Mouse (Mus musculus) forebrain, embryonic 11.5 days (tissue): ENCODE results near the gene Klf1. TPM values are rescaled to one million over a fixed set of nuclear protein-coding genes. Genes with fewer than 3 reads are reported as not detected.

Experiments used
- ATAC-seq: fragments of 200-750 bp; cut with Nextera tagmentation; replicated peaks from 2 replicates; pipeline ENCODE4 v1.8.0; 2017; ENCODE audit warnings: moderate TSS enrichment; ENCODE audit not compliant: low FRiP score
- DNase-seq: peaks from one replicate; pipeline ENCODE4 v3.0.0-alpha.2; 2017; ENCODE audit warnings: low spot score
- H3K27ac ChIP-seq: fragments of 300-500 bp; sonication (generic); 2 replicates; pipeline ENCODE4 v1.5.1; 2014; ENCODE audit warnings: low read depth, low read length
- H3K27me3 ChIP-seq: fragments of 300-500 bp; sonication (generic); 2 replicates; pipeline ENCODE4 v1.6.1; 2014; ENCODE audit warnings: mild to moderate bottlenecking, low read length, mixed read lengths; ENCODE audit not compliant: control insufficient read depth, insufficient read depth
- H3K36me3 ChIP-seq: fragments of 300-500 bp; sonication (generic); 2 replicates; pipeline ENCODE4 v1.6.1; 2014; ENCODE audit warnings: mild to moderate bottlenecking, low read length, moderate library complexity, mixed read lengths; ENCODE audit not compliant: control insufficient read depth, insufficient read depth
- H3K4me1 ChIP-seq: fragments of 300-500 bp; sonication (generic); replicated peaks from 2 replicates; pipeline ENCODE4 v1.6.1; 2014; ENCODE audit warnings: low read length, mixed read lengths; ENCODE audit not compliant: control insufficient read depth, insufficient read depth
- H3K4me2 ChIP-seq: fragments of 300-500 bp; sonication (generic); 2 replicates; pipeline ENCODE4 v1.6.1; 2014; ENCODE audit warnings: low read depth, mild to moderate bottlenecking, low read length, moderate library complexity, mixed read lengths; ENCODE audit not compliant: severe bottlenecking
- H3K4me3 ChIP-seq: fragments of 300-500 bp; sonication (generic); 2 replicates; pipeline ENCODE4 v1.5.1; 2014; ENCODE audit warnings: low read depth, low read length
- H3K9ac ChIP-seq: fragments of 300-500 bp; sonication (generic); 2 replicates; pipeline ENCODE4 v1.6.1; 2014; ENCODE audit warnings: low read length
- H3K9me3 ChIP-seq: fragments of 300-500 bp; sonication (generic); 2 replicates; pipeline ENCODE4 v1.6.1; 2016; ENCODE audit warnings: low read length, mixed read lengths; ENCODE audit not compliant: control insufficient read depth
- WGBS: fragments of 180-500 bp; shearing (Covaris S2); extraction: QIAGEN DNeasy Blood & Tissue Kit; methylation state at CpG from one replicate; pipeline ENCODE4 v1.1.7; 2014; 5-methylcytosine and 5-hydroxymethylcytosine counted together
- polyA plus RNA-seq: library from polyadenylated mRNA; unstranded; fragments of >200 nt; fragmentation: Nextera tagmentation; extraction: Ambion mirVana; gene quantifications from 2 replicates; pipeline ENCODE4 v1.2.1, GENCODE M21; 2014

Klf1 gene
- polyA plus RNA-seq, 1 experiment from 2014 or later: 17.5 TPM

DNA sequence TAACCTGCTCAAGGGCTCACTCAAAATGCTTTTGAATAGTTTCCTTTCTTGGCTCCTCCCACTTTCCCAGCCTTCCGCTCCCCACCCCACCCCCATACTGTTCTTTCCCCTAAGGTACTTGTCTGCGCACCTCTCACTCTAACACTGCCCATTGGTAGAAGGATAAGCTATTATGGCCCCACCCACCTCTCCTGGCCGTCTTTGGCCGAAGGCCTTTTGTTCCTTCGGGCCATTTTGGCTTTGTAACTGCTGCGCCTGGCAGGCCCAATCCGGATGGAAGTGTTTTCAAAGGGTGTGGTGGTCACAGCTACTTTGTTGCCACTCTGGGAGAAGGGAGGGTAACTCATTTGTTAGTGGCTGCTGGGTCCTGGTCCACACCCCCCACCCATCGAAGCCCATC lies 13.5 kb downstream of the Klf1 start:
- Histone ChIP-seq H3K4me3 (no peak overlapping the region), H3K4me2 (no peak overlapping the region), H3K9me3 (no peaks in the 10 kb centered on the region; the same call in 1 of the 2 replicates), H3K27me3 (peaks cover 28% of the 10 kb centered on the region), H3K4me1 (peaks cover 7% of the 10 kb centered on the region), H3K36me3 (no peaks in the 10 kb centered on the region), H3K27ac (no peak overlapping the region), H3K9ac (no peak overlapping the region)
- DNase-seq: no peak
- 82% methylated on average over 8 of the region's 8 CpGs for WGBS
- no peak for ATAC-seq

DNA sequence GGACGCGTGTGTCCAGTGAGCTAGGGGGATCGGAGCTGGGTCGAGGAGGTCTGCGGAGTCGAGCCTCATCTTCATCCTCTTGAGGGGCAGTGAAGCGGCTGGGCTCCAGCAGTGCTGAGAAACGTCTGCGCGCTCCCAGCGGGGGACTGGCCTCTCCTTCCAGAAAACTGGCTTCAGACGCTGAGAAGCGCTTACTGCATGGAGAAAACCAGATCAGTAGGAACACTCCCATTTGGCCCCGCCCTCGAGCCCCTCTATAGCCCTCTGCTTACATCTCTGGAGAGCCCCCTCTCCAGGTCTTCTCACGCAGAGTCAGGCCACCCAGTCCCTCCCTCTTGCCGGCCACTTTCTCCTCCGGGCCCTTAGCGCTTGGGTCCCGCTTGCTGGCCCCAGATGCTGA lies 16.1 kb downstream of the Klf1 start:
- Histone ChIP-seq H3K27ac (no peak overlapping the region), H3K27me3 (peaks cover 11% of the 10 kb centered on the region), H3K4me3 (no peak overlapping the region), H3K9ac (no peak overlapping the region), H3K4me1 (peaks cover 5% of the 10 kb centered on the region), H3K9me3 (no peaks in the 10 kb centered on the region; the same call in 1 of the 2 replicates), H3K36me3 (no peaks in the 10 kb centered on the region), H3K4me2 (no peak overlapping the region)
- ATAC-seq (no peak), DNase-seq (no peak)
- WGBS: 32% methylated on average over 20 of the region's 20 CpGs

DNA sequence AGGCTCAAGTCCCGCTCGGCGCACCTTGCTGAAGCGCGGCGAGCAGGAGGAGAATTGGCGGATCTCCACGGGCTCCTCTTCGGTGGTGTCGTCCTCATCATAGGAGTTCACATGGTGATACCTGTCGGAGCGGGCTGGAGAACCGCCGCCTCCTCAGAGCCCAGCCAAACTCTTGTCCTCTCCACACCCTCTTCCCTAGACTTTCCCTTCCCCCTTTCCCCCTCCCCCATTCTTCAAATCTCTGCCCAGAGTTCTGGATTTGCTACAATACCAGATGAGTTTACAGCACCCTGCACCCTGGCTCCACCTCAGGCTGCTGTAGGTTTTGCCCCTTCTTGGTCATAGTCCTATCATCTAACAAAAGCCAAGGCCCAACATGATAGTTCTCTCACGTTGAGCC lies 16.9 kb downstream of the Klf1 start:
- no peak for DNase-seq

DNA sequence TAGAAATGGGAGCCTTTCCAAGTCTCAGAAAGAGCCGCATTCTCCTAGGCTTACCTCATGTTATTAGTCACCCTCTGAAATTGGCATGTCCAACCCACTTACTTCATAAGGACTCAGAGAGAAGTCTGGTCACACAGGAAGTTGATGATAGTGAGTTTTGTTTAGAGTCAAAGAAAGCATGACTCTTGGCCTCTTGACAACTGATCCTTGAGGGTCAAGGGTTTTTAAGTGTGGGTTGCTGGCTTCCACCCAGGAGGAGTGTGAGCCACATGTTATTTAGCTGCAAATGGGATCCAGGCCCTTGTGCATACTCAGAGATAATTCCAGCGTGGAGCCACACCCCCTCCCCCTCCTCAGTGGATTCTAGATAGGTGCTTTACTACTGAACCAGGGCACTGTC lies 19.9 kb downstream of the Klf1 start:
- Histone ChIP-seq H3K4me1 (no peaks in the 10 kb centered on the region), H3K9ac (no peak overlapping the region), H3K4me3 (no peak overlapping the region), H3K27ac (no peak overlapping the region), H3K4me2 (no peak overlapping the region), H3K9me3 (no peaks in the 10 kb centered on the region), H3K36me3 (no peaks in the 10 kb centered on the region; the same call in 1 of the 2 replicates), H3K27me3 (peaks cover 2% of the 10 kb centered on the region; the same call in 1 of the 2 replicates)
- ATAC-seq: no peak
- 92% methylated on average over 2 of the region's 2 CpGs for WGBS
- DNase-seq: no peak

More for the DNA sequence above, 16.9 kb downstream of the Klf1 start:
- Histone ChIP-seq H3K36me3 (no peaks in the 10 kb centered on the region; the same call in 1 of the 2 replicates), H3K27ac (no peak overlapping the region), H3K9me3 (no peaks in the 10 kb centered on the region; the same call in 1 of the 2 replicates), H3K4me1 (no peaks in the 10 kb centered on the region), H3K9ac (no peak overlapping the region), H3K27me3 (peaks cover 5% of the 10 kb centered on the region; the same call in 1 of the 2 replicates), H3K4me2 (no peak overlapping the region), H3K4me3 (no peak overlapping the region)
- no peak for ATAC-seq
- 92% methylated on average over 15 of the region's 15 CpGs for WGBS

DNA sequence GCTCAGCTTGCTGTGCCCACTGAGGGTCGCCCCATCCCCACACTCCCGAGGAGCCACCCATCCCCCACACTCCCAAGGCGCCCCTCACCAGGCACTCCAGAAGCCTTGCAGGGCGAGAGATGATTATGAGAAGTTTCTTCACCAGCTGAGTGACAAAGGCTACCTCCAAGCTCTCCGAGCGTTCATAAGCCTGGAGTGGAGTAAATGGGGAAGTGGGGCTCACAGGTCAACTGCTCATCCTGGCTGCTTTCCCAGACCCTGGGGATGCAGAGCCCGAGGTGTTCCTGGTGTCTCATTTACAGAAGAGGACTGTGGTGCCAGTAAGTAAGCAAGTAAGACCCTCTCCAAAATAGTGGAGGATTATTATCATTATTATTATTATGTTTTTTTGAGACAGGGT lies 23.8 kb downstream of the Klf1 start:
- H3K4me2 ChIP-seq: no peak overlapping the region
- DNase-seq (no peak), ATAC-seq (no peak)
- peaks cover 5% of the 10 kb centered on the region for H3K27me3 ChIP-seq
- H3K4me1 ChIP-seq: peaks cover 3% of the 10 kb centered on the region; the same call in 1 of the 2 replicates
- H3K9ac ChIP-seq: no peak overlapping the region
- no peak overlapping the region for H3K4me3 ChIP-seq
- H3K36me3 ChIP-seq: no peaks in the 10 kb centered on the region; the same call in 1 of the 2 replicates
- H3K27ac ChIP-seq: no peak overlapping the region
- H3K9me3 ChIP-seq: no peaks in the 10 kb centered on the region
- 83% methylated on average over 7 of the region's 7 CpGs for WGBS

DNA sequence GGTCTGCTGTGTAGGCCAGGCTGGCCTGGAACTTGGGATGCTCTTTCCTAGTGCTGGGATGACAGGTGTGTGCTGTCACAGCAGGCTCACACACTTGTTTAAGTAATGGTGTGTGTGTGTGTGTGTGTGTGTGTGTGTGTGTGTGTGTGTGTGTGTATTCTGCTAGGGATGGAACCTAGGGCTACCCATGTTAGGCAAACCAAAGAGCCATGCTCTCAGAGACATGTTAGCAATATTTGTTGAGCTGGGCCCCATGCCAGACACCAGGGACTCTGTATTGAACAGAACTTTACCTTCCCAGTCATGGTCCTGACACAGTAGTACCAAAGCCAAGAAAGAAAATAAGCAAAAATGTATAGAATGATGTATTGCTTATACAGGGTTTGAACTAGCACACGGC lies 25.8 kb downstream of the Klf1 start:
- no peak for ATAC-seq
- Histone ChIP-seq H3K4me1 (peaks cover 3% of the 10 kb centered on the region; the same call in 1 of the 2 replicates), H3K4me2 (no peak overlapping the region), H3K27me3 (peaks cover 7% of the 10 kb centered on the region), H3K4me3 (no peak overlapping the region), H3K36me3 (no peaks in the 10 kb centered on the region; the same call in 1 of the 2 replicates), H3K9me3 (no peaks in the 10 kb centered on the region), H3K27ac (no peak overlapping the region), H3K9ac (no peak overlapping the region)
- no peak for DNase-seq
- 94% methylated on average over 1 of the region's 1 CpGs for WGBS

DNA sequence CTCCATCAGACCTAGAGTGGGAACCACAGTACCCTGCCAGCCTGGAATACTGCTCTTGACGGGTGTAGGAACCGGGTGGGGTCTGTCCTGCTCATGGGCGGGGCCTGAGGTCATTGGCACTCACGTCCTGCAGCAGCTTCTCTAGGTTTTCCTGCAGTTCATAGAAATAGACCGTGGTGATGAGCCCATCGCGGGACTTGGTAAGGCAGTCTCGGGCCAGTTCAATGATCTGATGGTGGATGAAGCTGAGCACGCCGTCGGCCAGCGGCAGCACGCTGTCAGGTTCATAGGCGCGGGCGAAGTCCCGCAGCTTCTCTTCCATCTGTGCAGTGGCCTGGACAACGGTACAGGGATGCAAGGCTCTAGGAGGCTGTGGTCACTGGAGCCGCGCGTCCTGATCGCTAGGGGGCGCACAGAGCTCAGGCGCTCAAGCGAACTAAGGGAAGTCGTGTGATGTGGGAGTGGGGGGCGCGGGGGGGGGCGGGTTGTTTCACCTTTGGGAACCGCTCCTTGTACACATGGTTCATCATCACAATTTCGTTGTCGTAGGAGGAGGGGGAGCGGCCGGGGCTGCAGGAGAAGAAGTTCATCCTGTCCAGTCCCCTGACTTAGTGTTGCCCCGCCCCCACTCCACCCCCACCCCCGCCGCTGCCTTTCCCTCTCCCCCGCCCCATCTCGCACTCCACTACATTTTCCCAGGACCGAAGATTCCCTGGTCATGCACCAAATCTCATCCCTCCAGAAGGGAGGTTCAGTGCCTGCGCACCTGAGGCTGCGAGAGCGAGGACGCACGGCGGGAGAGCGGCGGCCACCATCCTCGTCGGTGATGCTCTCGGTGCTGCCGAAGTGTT lies 27.0 kb downstream of the Klf1 start:
- Histone ChIP-seq H3K4me1 (peaks cover 3% of the 10 kb centered on the region; the same call in 1 of the 2 replicates), H3K27me3 (peaks cover 7% of the 10 kb centered on the region), H3K27ac (no peak overlapping the region; the same call in 1 of the 2 replicates), H3K9ac (peak overlapping the region; percentile 52), H3K4me3 (peak overlapping the region; percentile 39), H3K36me3 (no peaks in the 10 kb centered on the region; the same call in 1 of the 2 replicates), H3K4me2 (peak overlapping the region; percentile 70), H3K9me3 (no peaks in the 10 kb centered on the region)
- ATAC-seq: peak; percentile 88
- peak; percentile 90 for DNase-seq
- 2% methylated on average over 46 of the region's 52 CpGs for WGBS

DNA sequence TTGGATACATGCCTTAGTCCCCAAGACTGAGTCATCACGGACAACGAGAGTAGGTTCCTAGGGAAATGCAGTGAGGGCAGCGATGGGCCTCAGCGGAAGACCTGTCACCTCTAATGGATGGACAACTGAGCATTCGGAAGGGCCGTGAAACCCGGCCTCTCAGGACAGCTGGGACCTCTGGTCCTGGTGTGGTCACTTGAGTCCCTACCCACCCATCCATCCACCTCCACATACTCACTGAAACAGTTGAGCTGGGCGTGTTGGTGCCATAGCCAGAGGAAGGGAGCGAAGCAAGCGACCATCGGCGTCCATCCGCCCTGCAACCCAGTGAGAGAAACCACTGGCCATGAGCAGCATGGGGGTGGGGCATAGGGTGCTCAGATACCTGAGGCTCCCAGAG lies 28.9 kb downstream of the Klf1 start:
- Histone ChIP-seq H3K4me3 (no peak overlapping the region), H3K9me3 (no peaks in the 10 kb centered on the region), H3K4me2 (no peak overlapping the region), H3K4me1 (peaks cover 11% of the 10 kb centered on the region), H3K9ac (no peak overlapping the region), H3K36me3 (no peaks in the 10 kb centered on the region), H3K27me3 (peaks cover 14% of the 10 kb centered on the region), H3K27ac (no peak overlapping the region)
- DNase-seq (no peak), ATAC-seq (no peak)
- WGBS: 95% methylated on average over 13 of the region's 13 CpGs
